Mouse (Mus musculus) kidney, embryonic 14.5 days (tissue): ENCODE measurements around the gene Lipc. TPM values are rescaled to one million over a fixed set of nuclear protein-coding genes. Genes with fewer than 3 reads are reported as not detected.

Experiments used
- ATAC-seq: fragments of 200-750 bp; cut with Nextera tagmentation; 2 replicates; pipeline ENCODE4 v1.8.0; 2017; ENCODE audit warnings: moderate number of reproducible peaks, mild to moderate bottlenecking, moderate TSS enrichment, moderate library complexity; ENCODE audit not compliant: low FRiP score, low TSS enrichment
- H3K27ac ChIP-seq: fragments of 300-500 bp; sonication (generic); 2 replicates; pipeline ENCODE4 v1.5.1; 2014; ENCODE audit warnings: low read depth, mild to moderate bottlenecking, low read length, moderate library complexity, mixed read lengths
- H3K27me3 ChIP-seq: fragments of 300-500 bp; sonication (generic); 2 replicates; pipeline ENCODE4 v1.6.1; 2014; ENCODE audit warnings: mild to moderate bottlenecking, low read length; ENCODE audit not compliant: control insufficient read depth, insufficient read depth
- H3K36me3 ChIP-seq: fragments of 300-500 bp; sonication (generic); 2 replicates; pipeline ENCODE4 v1.6.1; 2014; ENCODE audit warnings: low read length, mixed read lengths; ENCODE audit not compliant: control insufficient read depth, insufficient read depth
- H3K4me1 ChIP-seq: fragments of 300-500 bp; sonication (generic); 2 replicates; pipeline ENCODE4 v1.6.1; 2014; ENCODE audit warnings: low read length, mixed read lengths; ENCODE audit not compliant: control insufficient read depth, insufficient read depth
- H3K4me2 ChIP-seq: fragments of 300-500 bp; sonication (generic); replicated peaks from 2 replicates; pipeline ENCODE4 v1.6.1; 2014; ENCODE audit warnings: low read depth, mild to moderate bottlenecking, low read length
- H3K4me3 ChIP-seq: fragments of 300-500 bp; sonication (generic); 2 replicates; pipeline ENCODE4 v1.5.1; 2014; ENCODE audit warnings: mild to moderate bottlenecking, low read length
- H3K9ac ChIP-seq: fragments of 300-500 bp; sonication (generic); 2 replicates; pipeline ENCODE4 v1.6.1; 2014; ENCODE audit warnings: low read depth, mild to moderate bottlenecking, low read length, moderate library complexity
- H3K9me3 ChIP-seq: fragments of 300-500 bp; sonication (generic); 2 replicates; pipeline ENCODE4 v1.6.1; 2016; ENCODE audit warnings: low read length; ENCODE audit not compliant: control insufficient read depth
- WGBS: fragments of 180-500 bp; shearing (Covaris S2); extraction: QIAGEN DNeasy Blood & Tissue Kit; methylation state at CpG from one replicate; pipeline ENCODE4 v1.1.7; 2014; 5-methylcytosine and 5-hydroxymethylcytosine counted together
- polyA plus RNA-seq: library from polyadenylated mRNA; unstranded; fragments of >200 nt; fragmentation: Nextera tagmentation; extraction: Ambion mirVana; gene quantifications from 2 replicates; pipeline ENCODE4 v1.2.1, GENCODE M21; 2014

Lipc gene
- polyA plus RNA-seq, 1 experiment from 2014 or later: 0.47 TPM

GRCm38 (mm10) chr9:70818739-70819138, 133.3 kb downstream of the Lipc start:
- Histone ChIP-seq H3K27me3 (no peaks in the 10 kb centered on the region), H3K9ac (no peak overlapping the region), H3K9me3 (no peaks in the 10 kb centered on the region), H3K36me3 (no peaks in the 10 kb centered on the region), H3K4me3 (no peak overlapping the region), H3K4me2 (no peak overlapping the region), H3K4me1 (0 out of 2 replicates have a peak, but pooled peaks cover 11% of the 10 kb centered on the region), H3K27ac (no peak overlapping the region)
- 74% methylated on average over 14 of the region's 14 CpGs for WGBS
- no peak for ATAC-seq

- Histone ChIP-seq H3K9me3 (no peaks in the 10 kb centered on the region), H3K27ac (no peak overlapping the region), H3K36me3 (no peaks in the 10 kb centered on the region), H3K27me3 (no peaks in the 10 kb centered on the region), H3K4me1 (0 out of 2 replicates have a peak, but pooled peaks cover 11% of the 10 kb centered on the region), H3K4me3 (no peak overlapping the region), H3K9ac (no peak overlapping the region), H3K4me2 (no peak overlapping the region)
- 50% methylated on average over 1 of the region's 1 CpGs for WGBS
- no peak for ATAC-seq
Measured at GRCm38 (mm10) chr9:70817396-70817795, 134.6 kb downstream of the Lipc start.

GRCm38 (mm10) chr9:70816701-70817305, 135.2 kb downstream of the Lipc start:
- Histone ChIP-seq H3K36me3 (no peaks in the 10 kb centered on the region), H3K9me3 (no peaks in the 10 kb centered on the region), H3K27me3 (no peaks in the 10 kb centered on the region), H3K4me1 (0 out of 2 replicates have a peak, but pooled peaks cover 11% of the 10 kb centered on the region), H3K27ac (no peak overlapping the region), H3K4me3 (no peak overlapping the region), H3K9ac (no peak overlapping the region; the same call in 1 of the 2 replicates), H3K4me2 (no peak overlapping the region)
- ATAC-seq: no peak
- 51% methylated on average over 14 of the region's 14 CpGs for WGBS

GRCm38 (mm10) chr9:70812551-70812950, 139.5 kb downstream of the Lipc start:
- no peaks in the 10 kb centered on the region for H3K36me3 ChIP-seq
- no peak overlapping the region for H3K4me3 ChIP-seq
- no peaks in the 10 kb centered on the region for H3K9me3 ChIP-seq
- no peak overlapping the region for H3K4me2 ChIP-seq
- H3K27me3 ChIP-seq: no peaks in the 10 kb centered on the region
- H3K4me1 ChIP-seq: 0 out of 2 replicates have a peak, but pooled peaks cover 11% of the 10 kb centered on the region
- ATAC-seq: no peak
- H3K27ac ChIP-seq: no peak overlapping the region
- 93% methylated on average over 12 of the region's 12 CpGs for WGBS
- no peak overlapping the region for H3K9ac ChIP-seq

- Histone ChIP-seq H3K9ac (no peak overlapping the region), H3K9me3 (no peaks in the 10 kb centered on the region), H3K27me3 (no peaks in the 10 kb centered on the region), H3K4me1 (no peaks in the 10 kb centered on the region), H3K36me3 (no peaks in the 10 kb centered on the region), H3K27ac (no peak overlapping the region), H3K4me2 (no peak overlapping the region), H3K4me3 (no peak overlapping the region)
- 56% methylated on average over 11 of the region's 11 CpGs for WGBS
- no peak for ATAC-seq
Measured at GRCm38 (mm10) chr9:70807714-70808113, 144.3 kb downstream of the Lipc start.

GRCm38 (mm10) chr9:70806069-70806468, 146.0 kb downstream of the Lipc start:
- 53% methylated on average over 1 of the region's 1 CpGs for WGBS
- ATAC-seq: no peak

GRCm38 (mm10) chr9:70802816-70803215, 149.2 kb downstream of the Lipc start:
- Histone ChIP-seq H3K4me3 (no peak overlapping the region), H3K9me3 (no peaks in the 10 kb centered on the region), H3K27ac (no peak overlapping the region), H3K4me2 (no peak overlapping the region), H3K36me3 (no peaks in the 10 kb centered on the region), H3K4me1 (no peaks in the 10 kb centered on the region), H3K27me3 (no peaks in the 10 kb centered on the region), H3K9ac (no peak overlapping the region)
- ATAC-seq: no peak
- WGBS: 86% methylated on average over 3 of the region's 3 CpGs

More at GRCm38 (mm10) chr9:70806069-70806468, 146.0 kb downstream of the Lipc start:
- Histone ChIP-seq H3K27me3 (no peaks in the 10 kb centered on the region), H3K27ac (no peak overlapping the region), H3K9me3 (no peaks in the 10 kb centered on the region), H3K9ac (no peak overlapping the region), H3K36me3 (no peaks in the 10 kb centered on the region), H3K4me1 (no peaks in the 10 kb centered on the region), H3K4me2 (no peak overlapping the region), H3K4me3 (no peak overlapping the region)

GRCm38 (mm10) chr9:70801761-70802160, 150.3 kb downstream of the Lipc start:
- H3K4me3 ChIP-seq: no peak overlapping the region
- H3K4me1 ChIP-seq: no peaks in the 10 kb centered on the region
- no peaks in the 10 kb centered on the region for H3K27me3 ChIP-seq
- no peak overlapping the region for H3K9ac ChIP-seq
- 78% methylated on average over 3 of the region's 3 CpGs for WGBS
- no peak overlapping the region for H3K4me2 ChIP-seq
- H3K27ac ChIP-seq: no peak overlapping the region
- ATAC-seq: no peak
- no peaks in the 10 kb centered on the region for H3K9me3 ChIP-seq
- no peaks in the 10 kb centered on the region for H3K36me3 ChIP-seq

- H3K4me2 ChIP-seq: no peak overlapping the region
- no peak overlapping the region for H3K27ac ChIP-seq
- no peaks in the 10 kb centered on the region for H3K27me3 ChIP-seq
- WGBS: 59% methylated on average over 8 of the region's 8 CpGs
- no peak for ATAC-seq
- no peaks in the 10 kb centered on the region for H3K4me1 ChIP-seq
- H3K36me3 ChIP-seq: no peaks in the 10 kb centered on the region
- H3K9ac ChIP-seq: no peak overlapping the region
- no peaks in the 10 kb centered on the region for H3K9me3 ChIP-seq
- no peak overlapping the region for H3K4me3 ChIP-seq
Measured at GRCm38 (mm10) chr9:70800588-70801315, 151.3 kb downstream of the Lipc start.
